Mouse (Mus musculus): ENCODE data around the gene Umodl1.
A peak's percentile ranks its signal among the peaks of the same experiment; 100 is the strongest.

The Umodl1 gene

GRCm38 (mm10) chr17:31037331-31037730, 82.9 kb downstream of the Umodl1 start:
- DNase-seq (ENCODE audit: inconsistent ontology term) = no peak

GRCm38 (mm10) chr17:31038381-31038780, 83.9 kb downstream of the Umodl1 start:
- no peak for DNase-seq (ENCODE audit: inconsistent ontology term)

GRCm38 (mm10) chr17:31039626-31040025, 85.2 kb downstream of the Umodl1 start:
- DNase-seq (ENCODE audit: inconsistent ontology term) = no peak

DNA sequence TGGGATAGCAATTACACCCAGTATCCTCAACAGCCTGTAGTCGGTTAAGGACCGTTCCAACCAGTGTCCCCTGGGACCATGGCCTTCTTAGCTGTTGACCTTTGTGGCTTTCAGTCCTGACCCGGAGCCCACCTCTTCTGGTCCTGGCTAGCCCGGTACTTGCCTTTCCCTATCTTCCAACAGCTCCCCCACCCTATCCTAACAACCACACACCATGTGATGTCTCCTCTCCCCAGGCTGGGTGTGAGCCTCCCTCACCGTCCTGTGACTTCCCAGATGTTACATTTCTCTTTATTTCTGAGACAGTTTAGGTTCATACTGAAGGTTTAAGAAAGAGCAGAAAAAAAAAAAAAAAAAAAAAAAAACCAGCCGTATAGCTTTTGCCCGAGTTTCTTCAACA, 86.0 kb downstream of the Umodl1 start:
- DNase-seq (ENCODE audit: inconsistent ontology term) = no peak

DNA sequence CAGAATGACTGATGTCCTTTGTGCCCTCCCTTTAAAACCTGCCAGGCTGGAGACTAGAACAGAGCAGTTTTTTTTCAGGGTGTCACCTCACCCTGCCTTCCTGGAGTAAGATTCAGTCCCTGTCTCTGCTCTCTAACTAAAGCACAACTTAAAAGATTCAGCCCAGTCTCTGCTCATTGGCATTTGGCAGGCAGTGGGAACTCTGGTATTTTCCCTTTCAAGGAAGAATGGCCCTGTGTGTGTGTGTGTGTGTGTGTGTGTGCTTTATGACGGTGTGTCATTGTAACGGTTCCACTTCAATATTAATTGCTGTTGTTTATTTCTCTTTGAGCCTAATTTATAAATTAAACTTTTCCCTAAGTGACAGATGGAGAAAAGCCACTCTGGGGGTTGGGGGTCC, 88.3 kb downstream of the Umodl1 start:
- peak; percentile 74 for DNase-seq (ENCODE audit: inconsistent ontology term)

DNA sequence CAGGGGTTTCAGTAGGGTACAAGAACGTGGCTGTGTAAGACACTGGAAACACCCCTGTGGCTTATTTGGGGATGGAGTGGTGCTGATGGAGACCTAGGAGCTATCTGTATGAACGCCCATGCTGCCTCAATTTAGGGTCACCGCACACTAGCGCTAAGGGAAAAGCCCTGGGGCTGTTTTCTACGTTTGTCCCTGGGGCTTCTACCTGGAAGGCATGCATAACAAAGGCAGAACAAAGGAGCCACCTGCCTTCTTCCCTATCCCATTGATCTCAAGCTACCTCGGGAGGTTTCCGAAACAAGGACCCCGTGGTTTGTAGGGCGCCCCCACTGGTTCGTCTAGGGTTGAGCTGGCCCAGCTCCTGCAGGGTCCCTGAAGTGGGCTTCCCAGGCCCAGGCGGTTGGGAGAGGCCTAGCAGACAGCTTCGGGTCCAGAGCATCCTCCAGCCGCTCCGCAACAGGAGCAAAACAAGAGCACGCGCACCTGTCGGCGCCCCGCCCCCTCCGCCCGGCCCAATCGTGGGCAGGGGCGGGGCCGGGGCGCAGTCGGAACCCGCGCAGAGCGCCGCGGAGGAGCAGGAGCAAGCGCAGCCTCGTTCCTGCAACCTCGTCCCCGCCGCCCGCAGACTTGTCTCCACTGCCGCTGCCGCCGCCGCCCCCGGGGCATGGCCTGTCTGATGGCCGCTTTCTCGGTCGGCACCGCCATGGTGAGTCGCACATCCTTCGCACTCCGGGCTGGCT, 102.9 kb downstream of the Umodl1 start, which contains the start of gene Abcg1:
Abcg1 (plus strand) TSS at position 525 of the 740 bp plus-strand sequence.
- peak; percentile 74 for DNase-seq (ENCODE audit: inconsistent ontology term)

DNA sequence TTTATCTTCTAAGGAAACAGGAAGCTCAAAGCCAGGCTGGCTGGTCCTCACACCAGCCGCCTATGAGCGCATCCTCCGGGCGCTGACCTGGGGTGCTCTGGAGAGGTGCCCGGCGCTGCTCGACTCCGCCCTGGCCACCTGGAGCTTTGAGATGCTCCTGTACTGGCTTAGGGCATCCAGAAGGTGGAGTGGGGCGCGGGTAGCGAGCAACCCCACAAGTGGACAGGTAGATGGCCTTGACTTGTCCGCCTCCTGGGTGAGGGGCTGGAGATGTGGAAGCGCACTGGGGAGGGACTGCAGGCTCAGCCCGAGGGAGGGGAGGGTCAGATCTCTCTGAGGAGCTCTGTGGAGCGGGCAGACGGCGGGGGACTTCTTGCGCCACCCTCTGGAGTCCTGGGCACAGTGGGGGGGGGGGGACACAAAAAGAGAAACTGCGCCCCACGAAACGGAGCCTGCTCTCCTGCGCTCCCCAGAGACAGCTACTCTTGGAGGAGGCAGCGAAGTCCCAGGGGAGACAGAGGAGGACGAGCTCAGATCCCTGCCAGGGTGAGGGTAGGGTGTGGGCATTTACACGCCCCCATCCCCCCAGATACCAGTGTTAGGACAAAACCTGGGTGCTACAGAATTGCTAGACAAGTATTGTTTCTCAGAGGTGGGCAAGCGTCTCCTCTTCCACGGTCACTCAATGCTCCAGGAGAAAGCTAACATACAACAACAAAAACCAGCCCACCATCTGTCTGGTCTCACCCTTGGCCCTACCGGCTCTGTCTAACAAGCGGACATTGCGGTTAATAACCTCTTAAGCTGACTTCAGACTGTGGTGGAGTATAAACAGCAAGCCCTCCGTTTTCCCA, 103.7 kb downstream of the Umodl1 start:
- no peak for DNase-seq (ENCODE audit: inconsistent ontology term)

GRCm38 (mm10) chr17:31058745-31059085, 104.3 kb downstream of the Umodl1 start:
- peak; percentile 40 for DNase-seq (ENCODE audit: inconsistent ontology term)

GRCm38 (mm10) chr17:31060196-31060587, 105.8 kb downstream of the Umodl1 start:
- peak; percentile 13 for DNase-seq (ENCODE audit: inconsistent ontology term)

All from Muller cell, postnatal 12 days (primary cell).